Mouse (Mus musculus) hindbrain, postnatal 0 days (tissue): Measurements from ENCODE around the gene Slirp. TPM values are rescaled to one million over a fixed set of nuclear protein-coding genes. Genes with fewer than 3 reads are reported as not detected.

ENCODE experiments used
- ATAC-seq: fragments of 200-750 bp; cut with Nextera tagmentation; 2 replicates; pipeline ENCODE4 v1.8.0; 2017; ENCODE audit warnings: mild to moderate bottlenecking, moderate TSS enrichment, moderate library complexity
- DNase-seq: peaks from one replicate; pipeline ENCODE4 v3.0.0-alpha.2; 2015; ENCODE audit warnings: low spot score
- H3K27ac ChIP-seq: fragments of 300-500 bp; sonication (generic); 2 replicates; pipeline ENCODE4 v1.5.1; 2014; ENCODE audit warnings: mild to moderate bottlenecking
- H3K27me3 ChIP-seq: fragments of 300-500 bp; sonication (generic); 2 replicates; pipeline ENCODE4 v1.6.1; 2014; ENCODE audit warnings: low read length, mixed read lengths; ENCODE audit not compliant: insufficient read depth
- H3K36me3 ChIP-seq: fragments of 300-500 bp; sonication (generic); 2 replicates; pipeline ENCODE4 v1.6.1; 2014; ENCODE audit warnings: low read length, mixed read lengths; ENCODE audit not compliant: insufficient read depth
- H3K4me1 ChIP-seq: fragments of 300-500 bp; sonication (generic); 2 replicates; pipeline ENCODE4 v1.6.1; 2014; ENCODE audit warnings: antibody characterized with exemption, low read length, mixed read lengths; ENCODE audit not compliant: insufficient read depth
- H3K4me2 ChIP-seq: fragments of 300-500 bp; sonication (generic); 2 replicates; pipeline ENCODE4 v1.6.1; 2014; ENCODE audit warnings: low read depth, mild to moderate bottlenecking, low read length, moderate library complexity, mixed read lengths
- H3K4me3 ChIP-seq: fragments of 300-500 bp; sonication (generic); 2 replicates; pipeline ENCODE4 v1.5.1; 2014; ENCODE audit warnings: low read length
- H3K9ac ChIP-seq: fragments of 300-500 bp; sonication (generic); replicated peaks from 2 replicates; pipeline ENCODE4 v1.6.1; 2014; ENCODE audit warnings: mild to moderate bottlenecking, low read length, moderate library complexity, mixed read lengths
- H3K9me3 ChIP-seq: fragments of 300-500 bp; sonication (generic); 2 replicates; pipeline ENCODE4 v1.6.1; 2016; ENCODE audit warnings: low read length, mixed read lengths
- CTCF ChIP-seq: IDR thresholded peaks from 2 replicates; pipeline ENCODE4 v1.5.1; 2016; ENCODE audit warnings: antibody characterized with exemption, control low read depth, low read depth
- WGBS: fragments of 180-500 bp; shearing (Covaris S2); extraction: QIAGEN DNeasy Blood & Tissue Kit; methylation state at CpG from one replicate; pipeline ENCODE4 v1.1.7; 2014; 5-methylcytosine and 5-hydroxymethylcytosine counted together
- polyA plus RNA-seq: library from polyadenylated mRNA; unstranded; fragments of >200 nt; fragmentation: Nextera tagmentation; extraction: Ambion mirVana; gene quantifications from 2 replicates; pipeline ENCODE4 v1.2.1, GENCODE M21; 2015
- total RNA-seq: library from RNA; depleted of rRNA; stranded (reverse); fragments of >200 nt; gene quantifications from 2 replicates; pipeline ENCODE4 v1.2.3, GENCODE M21; 2014; rRNA removed

Gene Slirp
- 84.2 and 159 TPM in 2 replicates for total RNA-seq
- polyA plus RNA-seq, result 215 and 224 TPM in 2 replicates

GRCm38 (mm10) chr12:87443700-87444122 lies at the start of gene Slirp, which contains the start of gene Alkbh1:
Gene Slirp, plus strand, starts transcription at chr12:87443896.
Gene Alkbh1, minus strand, starts transcription at chr12:87444017.
- Histone ChIP-seq H3K27me3 (no peaks in the 10 kb centered on the region), H3K4me1 (peaks cover 6% of the 10 kb centered on the region; the same call in 1 of the 2 replicates), H3K4me3 (peak within 1 kb of the TSS; percentile 93), H3K27ac (peak within 1 kb of the TSS; percentile 94), H3K9me3 (no peaks in the 10 kb centered on the region), H3K36me3 (peaks cover 33% of the 10 kb centered on the region; the same call in 1 of the 2 replicates), H3K4me2 (peak within 1 kb of the TSS; percentile 90), H3K9ac (peak within 1 kb of the TSS; percentile 73)
- ATAC-seq (peak; percentile 96), DNase-seq (peak; percentile 96)
- under 1% methylated on average over 28 of the region's 28 CpGs for WGBS
- no peak; the same call in 1 of the 2 replicates for TF ChIP-seq CTCF

DNA sequence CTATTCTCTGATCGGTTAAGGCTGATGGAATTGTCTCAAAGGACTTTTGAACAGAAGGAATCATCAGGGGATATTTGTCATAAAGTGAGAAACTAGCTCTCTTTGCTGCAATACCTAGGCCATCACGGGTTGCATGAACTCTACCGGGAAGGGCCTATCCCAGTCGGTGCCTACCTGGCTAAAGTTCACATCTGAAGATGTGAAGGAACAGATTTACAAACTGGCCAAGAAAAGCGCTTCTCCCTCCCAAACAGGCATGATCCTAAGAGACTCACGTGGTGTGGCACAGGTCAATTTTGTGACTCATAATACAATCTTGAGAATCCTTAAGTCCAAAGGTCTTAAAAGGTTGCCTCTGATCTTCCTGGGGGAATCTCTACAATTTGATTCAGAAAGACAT lies 49.4 kb upstream of the Slirp start:
- 90% methylated on average over 6 of the region's 6 CpGs for WGBS

GRCm38 (mm10) chr12:87397126-87397525 lies 46.6 kb upstream of the Slirp start:
- WGBS, result 91% methylated on average over 4 of the region's 4 CpGs

More for the DNA sequence above, 49.4 kb upstream of the Slirp start:
- H3K9me3 ChIP-seq, result no peaks in the 10 kb centered on the region
- H3K4me2 ChIP-seq, result no peak overlapping the region
- ATAC-seq (no peak), DNase-seq (no peak)
- no peaks in the 10 kb centered on the region for H3K4me1 ChIP-seq
- H3K27ac ChIP-seq, result no peak overlapping the region
- no peak for TF ChIP-seq CTCF
- no peaks in the 10 kb centered on the region for H3K36me3 ChIP-seq
- no peak overlapping the region for H3K9ac ChIP-seq
- no peaks in the 10 kb centered on the region for H3K27me3 ChIP-seq
- H3K4me3 ChIP-seq, result no peak overlapping the region

GRCm38 (mm10) chr12:87397811-87398417 lies 45.8 kb upstream of the Slirp start:
- DNase-seq, result no peak
- H3K36me3 ChIP-seq, result no peaks in the 10 kb centered on the region
- H3K4me2 ChIP-seq, result no peak overlapping the region
- H3K9me3 ChIP-seq, result no peaks in the 10 kb centered on the region
- H3K27me3 ChIP-seq, result no peaks in the 10 kb centered on the region
- 74% methylated on average over 4 of the region's 4 CpGs for WGBS
- H3K4me1 ChIP-seq, result no peaks in the 10 kb centered on the region
- TF ChIP-seq CTCF, result no peak
- no peak overlapping the region for H3K9ac ChIP-seq
- H3K27ac ChIP-seq, result no peak overlapping the region
- ATAC-seq, result no peak
- H3K4me3 ChIP-seq, result no peak overlapping the region

More at GRCm38 (mm10) chr12:87397126-87397525, 46.6 kb upstream of the Slirp start:
- Histone ChIP-seq H3K4me1 (no peaks in the 10 kb centered on the region), H3K27ac (no peak overlapping the region), H3K36me3 (no peaks in the 10 kb centered on the region), H3K4me3 (no peak overlapping the region), H3K4me2 (no peak overlapping the region), H3K9ac (no peak overlapping the region), H3K27me3 (no peaks in the 10 kb centered on the region), H3K9me3 (no peaks in the 10 kb centered on the region)
- ATAC-seq, result no peak
- TF ChIP-seq CTCF, result no peak
- no peak for DNase-seq

DNA sequence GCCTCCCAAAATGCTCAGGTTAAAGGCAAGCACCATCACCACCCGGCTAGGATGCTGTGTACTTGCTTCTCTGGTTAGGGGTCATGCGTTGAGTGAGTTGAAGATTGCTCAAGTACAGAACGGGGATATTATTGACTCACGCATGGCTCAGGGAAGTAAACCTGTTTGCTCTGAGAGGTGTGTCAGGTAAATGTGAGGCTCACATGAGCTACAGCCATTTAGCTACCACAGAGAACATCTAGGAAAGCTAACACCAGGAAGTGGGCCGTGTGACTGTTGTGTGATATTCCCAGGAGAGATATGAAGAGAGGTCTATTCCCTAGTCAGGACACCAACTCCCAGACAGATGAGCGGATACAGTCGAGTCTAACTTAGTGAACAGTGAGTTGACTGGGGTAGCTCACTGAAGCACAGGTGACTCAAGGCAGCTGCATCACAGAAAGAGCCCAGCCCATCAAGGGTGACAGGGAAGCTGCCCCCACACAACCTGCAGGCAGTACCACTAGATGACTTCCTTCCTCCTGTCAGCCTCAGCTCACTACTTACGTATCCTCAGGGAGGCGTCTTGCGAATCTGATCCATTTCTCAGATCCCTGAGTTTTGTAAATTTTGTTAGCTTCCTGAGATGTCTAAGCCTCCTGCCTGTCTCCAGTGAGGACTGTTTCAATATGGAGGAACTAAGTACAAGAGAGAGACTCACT lies 44.4 kb upstream of the Slirp start:
- TF ChIP-seq CTCF, result no peak
- no peak for ATAC-seq
- H3K9ac ChIP-seq, result no peak overlapping the region
- H3K4me3 ChIP-seq, result no peak overlapping the region
- H3K27me3 ChIP-seq, result no peaks in the 10 kb centered on the region
- H3K4me2 ChIP-seq, result no peak overlapping the region
- no peaks in the 10 kb centered on the region for H3K4me1 ChIP-seq
- no peaks in the 10 kb centered on the region for H3K9me3 ChIP-seq
- 89% methylated on average over 10 of the region's 10 CpGs for WGBS
- no peaks in the 10 kb centered on the region for H3K36me3 ChIP-seq
- H3K27ac ChIP-seq, result no peak overlapping the region
- DNase-seq, result no peak

DNA sequence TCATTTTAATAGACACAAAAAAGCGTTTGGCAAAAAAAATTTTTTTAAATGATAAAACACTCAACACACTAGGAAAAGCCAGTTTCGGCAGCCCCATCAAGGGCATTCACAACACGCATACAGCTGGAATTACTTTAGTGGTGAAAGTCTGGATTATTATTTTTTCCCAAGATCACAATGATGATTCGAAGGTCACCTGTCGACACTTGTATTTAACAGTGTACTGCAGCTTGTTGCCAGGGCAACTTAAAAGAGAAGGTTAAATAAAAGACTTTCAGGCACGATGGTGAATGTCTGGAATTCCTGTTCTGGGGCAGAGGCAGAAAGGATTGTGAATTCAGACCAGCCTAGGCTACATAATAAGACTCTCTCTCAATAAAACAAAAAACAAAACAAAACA lies 41.8 kb upstream of the Slirp start:
- Histone ChIP-seq H3K36me3 (no peaks in the 10 kb centered on the region), H3K9ac (no peak overlapping the region), H3K4me2 (no peak overlapping the region), H3K27ac (no peak overlapping the region), H3K27me3 (no peaks in the 10 kb centered on the region), H3K4me3 (no peak overlapping the region), H3K4me1 (no peaks in the 10 kb centered on the region), H3K9me3 (no peaks in the 10 kb centered on the region)
- TF ChIP-seq CTCF, result no peak
- DNase-seq, result no peak
- WGBS, result 59% methylated on average over 6 of the region's 6 CpGs
- no peak for ATAC-seq
